Mouse (Mus musculus): ENCODE results near the gene Raf1. TPM values are rescaled to one million over a fixed set of nuclear protein-coding genes. Genes with fewer than 3 reads are reported as not detected.

Gene Raf1
- total and polyA plus RNA-seq, 2 experiments from 2014 or later: 90.5 to 204 TPM

DNA sequence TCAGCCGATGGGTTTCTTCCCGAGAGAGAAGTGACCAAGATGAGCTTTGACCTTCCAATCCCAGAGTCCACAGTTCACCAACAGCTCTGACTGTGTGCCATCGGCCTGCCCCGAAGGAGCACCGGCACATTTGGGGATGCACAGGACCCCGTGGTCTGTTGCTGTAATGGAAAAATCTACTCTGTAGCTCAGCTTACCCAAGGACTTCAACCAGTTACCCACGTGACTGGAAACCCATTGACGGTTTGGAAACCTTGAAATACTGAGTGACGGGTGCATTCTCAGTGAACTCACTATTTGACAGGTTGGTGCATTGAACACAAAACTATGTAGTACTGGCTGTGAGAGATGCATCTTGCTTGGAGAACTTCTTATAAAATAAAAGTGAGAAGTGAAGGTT lies 98.5 kb downstream of the Raf1 start:
- 91% methylated on average over 9 of the region's 9 CpGs for WGBS
- no peak for DNase-seq (ENCODE audit: low spot score)
- Histone ChIP-seq H3K4me2 (ENCODE audit: low read depth, low read length) (no peak overlapping the region), H3K27me3 (ENCODE audit: insufficient read depth, low read length) (no peaks in the 10 kb centered on the region), H3K4me3 (ENCODE audit: low read length) (no peak overlapping the region), H3K36me3 (ENCODE audit: insufficient read depth, low read length) (peaks cover 43% of the 10 kb centered on the region), H3K4me1 (ENCODE audit: insufficient read depth, low read length) (no peaks in the 10 kb centered on the region), H3K9me3 (ENCODE audit: low read length) (no peaks in the 10 kb centered on the region), H3K27ac (no peak overlapping the region), H3K9ac (replicated peaks; ENCODE audit: low read length) (no peak overlapping the region)
- no peak for ATAC-seq
- no peak for TF ChIP-seq CTCF (IDR thresholded peaks at IDR 0.05; ENCODE audit: low read depth)

DNA sequence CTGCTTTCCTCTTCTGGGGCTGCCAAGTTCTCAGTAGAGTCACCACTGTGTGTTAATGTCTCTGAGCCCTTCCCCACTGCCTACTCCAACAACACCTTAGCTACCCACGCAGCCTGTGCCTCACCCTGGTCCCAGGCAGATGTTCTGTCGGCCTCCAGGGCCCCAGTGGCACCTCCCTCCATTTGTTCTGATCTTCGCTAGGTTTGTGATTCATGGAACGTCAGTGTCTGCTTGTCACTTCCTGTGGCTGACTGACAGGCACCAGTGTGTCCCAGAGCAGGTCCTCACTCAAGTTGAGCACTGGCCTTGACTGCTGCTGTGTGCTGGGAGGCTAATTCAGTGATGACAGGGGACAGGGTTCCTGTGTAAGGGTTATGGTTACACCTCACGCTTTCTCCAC lies 99.0 kb downstream of the Raf1 start:
- no peak for DNase-seq (ENCODE audit: low spot score)
- Histone ChIP-seq H3K4me3 (ENCODE audit: low read length) (no peak overlapping the region), H3K27ac (no peak overlapping the region), H3K4me2 (ENCODE audit: low read depth, low read length) (no peak overlapping the region), H3K4me1 (ENCODE audit: insufficient read depth, low read length) (no peaks in the 10 kb centered on the region), H3K9ac (replicated peaks; ENCODE audit: low read length) (no peak overlapping the region), H3K36me3 (ENCODE audit: insufficient read depth, low read length) (peaks cover 44% of the 10 kb centered on the region), H3K27me3 (ENCODE audit: insufficient read depth, low read length) (no peaks in the 10 kb centered on the region), H3K9me3 (ENCODE audit: low read length) (no peaks in the 10 kb centered on the region)
- no peak for ATAC-seq
- TF ChIP-seq CTCF (IDR thresholded peaks at IDR 0.05; ENCODE audit: low read depth): no peak
- 85% methylated on average over 5 of the region's 5 CpGs for WGBS

DNA sequence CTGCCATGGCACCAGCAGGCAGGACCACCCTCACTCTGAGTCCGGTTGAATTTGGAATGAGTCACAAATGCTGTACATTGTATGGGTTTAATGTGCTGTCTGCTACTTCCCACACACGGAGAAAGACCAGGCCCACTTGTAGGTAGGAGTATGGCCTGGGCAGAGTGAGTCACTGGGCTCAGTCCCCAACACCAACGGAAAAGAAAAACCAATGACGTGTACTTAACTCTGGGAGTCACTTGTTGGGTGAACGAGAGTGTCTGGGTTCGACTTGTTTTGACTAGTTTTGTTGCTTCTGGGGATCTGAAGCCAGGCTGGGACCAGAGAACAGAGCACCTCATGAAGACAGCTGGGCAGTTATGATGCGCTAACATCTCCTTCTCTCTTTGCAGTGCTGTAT lies 102.3 kb downstream of the Raf1 start:
- Histone ChIP-seq H3K4me1 (ENCODE audit: insufficient read depth, low read length) (no peaks in the 10 kb centered on the region), H3K27ac (no peak overlapping the region), H3K4me2 (ENCODE audit: low read depth, low read length) (no peak overlapping the region), H3K9ac (replicated peaks; ENCODE audit: low read length) (no peak overlapping the region), H3K27me3 (ENCODE audit: insufficient read depth, low read length) (no peaks in the 10 kb centered on the region), H3K4me3 (ENCODE audit: low read length) (no peak overlapping the region), H3K36me3 (ENCODE audit: insufficient read depth, low read length) (peaks cover 44% of the 10 kb centered on the region), H3K9me3 (ENCODE audit: low read length) (no peaks in the 10 kb centered on the region)
- DNase-seq (ENCODE audit: low spot score): no peak
- no peak for TF ChIP-seq CTCF (IDR thresholded peaks at IDR 0.05; ENCODE audit: low read depth)
- ATAC-seq: no peak
- WGBS: 96% methylated on average over 7 of the region's 7 CpGs

Other genes starting within 250 kb of the Raf1 start
- 18.3 and 19.2 TPM in 2 replicates for gene Tsen2, start 132.0 kb downstream of the Raf1 start, total RNA-seq (2014; rRNA removed)
- 22.7 and 25.9 TPM in 2 replicates for gene Tsen2, start 132.0 kb downstream of the Raf1 start, polyA plus RNA-seq (2015; fragmentation: Nextera tagmentation; extraction: Ambion mirVana)
- gene Mkrn2os, start 84.1 kb downstream of the Raf1 start, total RNA-seq (2014; rRNA removed): not detected in 2 replicates
- 0.32 and 0.39 TPM in 2 replicates for gene Mkrn2os, start 84.1 kb downstream of the Raf1 start, polyA plus RNA-seq (2015; fragmentation: Nextera tagmentation; extraction: Ambion mirVana)
- gene Mkrn2, start 74.7 kb downstream of the Raf1 start, total RNA-seq (2014; rRNA removed): 25.2 and 29.4 TPM in 2 replicates
- gene Mkrn2, start 74.7 kb downstream of the Raf1 start, polyA plus RNA-seq (2015; fragmentation: Nextera tagmentation; extraction: Ambion mirVana): 37.4 and 40.6 TPM in 2 replicates
- 0.68 and 2.5 TPM in 2 replicates for gene Tmem40, start 85.8 kb upstream of the Raf1 start, total RNA-seq (2014; rRNA removed)
- gene Tmem40, start 85.8 kb upstream of the Raf1 start, polyA plus RNA-seq (2015; fragmentation: Nextera tagmentation; extraction: Ambion mirVana): 2.5 and 2.9 TPM in 2 replicates
- gene Cand2, start 97.9 kb upstream of the Raf1 start, total RNA-seq (2014; rRNA removed): 10.5 and 12.5 TPM in 2 replicates
- gene Cand2, start 97.9 kb upstream of the Raf1 start, polyA plus RNA-seq (2015; fragmentation: Nextera tagmentation; extraction: Ambion mirVana): 4.5 and 5.5 TPM in 2 replicates
- gene Rpl32, start 132.1 kb upstream of the Raf1 start, total RNA-seq (2014; rRNA removed): 790 and 802 TPM in 2 replicates
- gene Rpl32, start 132.1 kb upstream of the Raf1 start, polyA plus RNA-seq (2015; fragmentation: Nextera tagmentation; extraction: Ambion mirVana): 1,119 and 1,169 TPM in 2 replicates
- 1.8 and 2.4 TPM in 2 replicates for gene Efcab12, start 161.8 kb upstream of the Raf1 start, total RNA-seq (2014; rRNA removed)
- 1.6 and 2.0 TPM in 2 replicates for gene Efcab12, start 161.8 kb upstream of the Raf1 start, polyA plus RNA-seq (2015; fragmentation: Nextera tagmentation; extraction: Ambion mirVana)
- 2.9 and 3.8 TPM in 2 replicates for gene Mbd4, start 176.7 kb upstream of the Raf1 start, total RNA-seq (2014; rRNA removed)
- 5.6 and 6.5 TPM in 2 replicates for gene Mbd4, start 176.7 kb upstream of the Raf1 start, polyA plus RNA-seq (2015; fragmentation: Nextera tagmentation; extraction: Ambion mirVana)
- gene Ift122, start 176.8 kb upstream of the Raf1 start, total RNA-seq (2014; rRNA removed): 29.3 and 29.4 TPM in 2 replicates
- 19.2 and 19.7 TPM in 2 replicates for gene Ift122, start 176.8 kb upstream of the Raf1 start, polyA plus RNA-seq (2015; fragmentation: Nextera tagmentation; extraction: Ambion mirVana)

All from hindbrain, postnatal 0 days (tissue).